Mouse (Mus musculus) kidney, postnatal 4 days (tissue): ENCODE results near the gene Iqch.

Experiments used
- DNase-seq, 2 experiments: peaks; one replicate each; pipeline ENCODE4 v3.0.0; 2021; ENCODE audit warnings: mixed read lengths in 2 of 2

The Iqch gene

DNA sequence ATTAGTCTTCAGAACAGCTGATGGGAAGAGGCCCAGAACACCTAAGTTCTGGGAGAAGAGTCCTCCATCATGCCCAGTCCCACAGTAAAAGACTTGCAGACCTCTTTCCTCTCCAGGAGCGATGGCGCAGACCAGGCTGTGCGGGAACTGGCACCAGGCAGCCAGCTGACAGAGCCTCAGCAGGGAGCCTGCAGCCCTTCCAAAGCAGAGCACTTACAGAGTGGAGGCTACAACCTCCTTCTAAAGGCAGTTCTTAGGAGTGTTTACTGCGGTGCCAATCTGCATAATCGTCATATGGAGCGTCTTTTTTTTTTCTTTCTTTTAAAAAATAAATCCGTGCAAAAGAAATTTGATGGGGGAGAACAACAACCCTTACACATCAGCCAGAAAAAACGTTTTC lies 229.8 kb downstream of the Iqch start:
- DNase-seq, result no peak
